Mouse (Mus musculus) ZHBTc4 (cell line): Measurements from ENCODE around the gene Celsr3.
A peak's percentile ranks its signal among the peaks of the same experiment; 100 is the strongest.

Experiments used
- DNase-seq: peaks from one replicate; pipeline ENCODE4 v3.0.0-alpha.2; 2011; ENCODE audit warnings: low read depth, low spot score

Celsr3 gene

DNA sequence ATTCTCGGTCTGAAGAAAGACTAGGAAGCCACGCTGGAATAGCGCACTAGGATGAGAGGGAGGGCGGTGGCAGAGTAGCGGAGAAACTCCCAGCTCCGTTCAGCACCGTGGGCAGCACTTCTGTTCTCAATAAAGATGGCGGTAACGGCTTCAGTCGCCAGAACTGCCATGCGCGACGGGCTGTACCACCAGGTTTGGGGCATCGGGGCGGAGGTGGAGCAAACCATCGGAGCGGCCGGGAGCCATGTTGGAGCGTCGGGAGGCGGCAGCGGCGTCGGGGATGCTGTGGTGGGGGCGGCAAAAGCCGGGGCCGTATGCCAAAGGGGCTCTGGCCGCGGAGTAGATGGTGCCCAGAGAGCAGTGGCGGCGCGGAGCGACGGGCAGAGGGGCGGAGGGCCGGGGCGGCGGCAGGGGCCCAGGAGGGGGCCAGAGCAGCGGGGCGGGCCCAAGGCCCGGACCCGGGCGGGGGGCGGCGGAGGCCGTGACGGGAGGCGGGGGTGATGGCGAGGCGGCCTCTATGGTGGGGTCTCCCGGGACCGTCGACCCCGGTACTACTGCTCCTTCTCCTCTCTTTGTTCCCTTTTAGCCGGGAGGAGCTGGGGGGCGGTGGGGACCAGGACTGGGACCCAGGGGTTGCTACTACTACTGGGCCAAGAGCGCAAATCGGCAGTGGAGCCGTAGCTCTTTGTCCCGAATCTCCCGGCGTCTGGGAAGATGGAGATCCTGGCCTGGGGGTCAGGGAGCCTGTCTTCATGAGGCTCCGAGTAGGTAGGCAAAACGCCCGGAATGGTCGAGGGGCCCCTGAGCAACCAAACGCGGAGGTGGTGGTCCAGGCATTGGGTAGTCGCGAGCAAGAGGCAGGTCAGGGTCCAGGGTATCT, at the start of gene Celsr3:
Gene Celsr3 (plus strand): TSS at position 501 of the 880 bp plus-strand sequence.
- DNase-seq, result peak; percentile 97

DNA sequence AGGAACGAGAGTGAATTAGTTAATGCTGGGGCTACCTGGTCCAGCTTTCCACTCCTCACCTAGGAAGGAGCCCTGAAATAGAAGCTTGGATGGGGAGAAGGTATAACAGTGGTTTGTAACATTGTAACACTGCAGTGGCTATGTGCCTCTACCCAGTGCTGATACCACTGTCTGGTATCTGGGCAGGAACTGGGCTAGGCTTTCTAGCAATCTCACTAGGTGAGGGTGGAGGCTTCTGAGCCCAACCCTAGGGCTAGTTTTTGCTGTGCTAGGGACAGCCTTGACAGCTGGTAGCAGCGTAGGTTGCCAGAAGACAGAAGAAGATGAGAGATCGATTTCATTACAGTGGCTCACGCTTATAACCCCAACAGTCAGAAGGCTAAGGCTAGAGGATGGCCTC, 49.5 kb upstream of the Celsr3 start:
- no peak for DNase-seq

DNA sequence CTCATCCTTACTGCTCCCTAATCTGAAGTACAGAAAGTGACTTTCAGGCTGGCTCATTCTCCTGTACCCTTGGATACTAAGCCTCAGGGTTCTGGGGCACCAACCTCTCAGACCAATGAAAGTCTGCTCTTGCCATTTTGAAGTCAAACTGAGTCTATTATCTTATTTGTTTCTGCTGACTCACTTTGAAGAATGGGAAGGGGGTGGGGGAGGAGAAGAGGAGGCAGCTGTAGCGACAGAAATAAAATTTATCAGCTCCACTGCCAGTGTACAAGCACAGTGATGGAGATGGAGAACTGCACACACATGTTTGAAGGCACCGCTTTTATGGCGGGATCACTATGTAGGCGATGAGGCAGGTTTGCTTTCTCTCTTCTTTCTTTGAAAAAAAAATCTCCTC, 48.8 kb upstream of the Celsr3 start:
- no peak for DNase-seq

DNA sequence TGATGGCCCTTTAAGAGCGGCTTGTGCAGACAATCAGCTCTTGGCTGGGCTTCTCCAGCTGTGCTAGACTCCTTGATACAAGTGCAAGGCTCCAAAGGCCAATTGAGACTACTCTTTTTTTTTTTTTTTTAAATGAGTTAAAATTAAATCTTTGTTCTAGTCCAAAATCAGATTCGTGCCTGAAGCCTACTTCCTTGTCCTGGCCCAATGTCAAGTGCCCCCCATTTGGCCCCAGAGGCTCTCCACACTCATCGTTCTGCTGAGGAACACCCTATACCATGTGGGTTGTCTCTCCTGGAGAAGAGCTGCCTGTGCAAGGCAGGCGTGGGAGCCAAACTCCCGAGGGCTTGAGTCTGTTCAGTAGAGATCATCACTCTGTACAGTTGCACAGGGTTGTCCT, 45.2 kb upstream of the Celsr3 start:
- no peak for DNase-seq

DNA sequence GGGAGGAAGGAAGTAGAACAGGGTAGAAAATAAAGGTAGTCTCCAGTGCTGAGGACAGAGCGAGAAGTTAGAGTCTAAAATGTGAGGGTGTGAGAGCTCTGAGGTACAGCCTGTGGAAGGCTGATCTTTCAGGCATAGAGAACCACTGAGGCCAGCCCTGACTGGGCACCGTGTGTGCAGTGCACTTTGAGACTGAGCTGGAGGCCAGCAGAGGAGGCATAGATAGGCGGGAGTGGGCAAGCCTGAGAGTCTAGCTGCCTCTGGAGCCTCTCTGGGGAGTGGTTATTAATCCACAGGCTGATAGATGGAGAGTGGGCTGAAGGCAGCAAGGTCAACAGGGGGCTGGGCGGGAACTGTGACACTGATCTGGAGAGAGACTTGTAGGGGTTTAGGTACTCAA, 44.2 kb upstream of the Celsr3 start:
- no peak for DNase-seq

DNA sequence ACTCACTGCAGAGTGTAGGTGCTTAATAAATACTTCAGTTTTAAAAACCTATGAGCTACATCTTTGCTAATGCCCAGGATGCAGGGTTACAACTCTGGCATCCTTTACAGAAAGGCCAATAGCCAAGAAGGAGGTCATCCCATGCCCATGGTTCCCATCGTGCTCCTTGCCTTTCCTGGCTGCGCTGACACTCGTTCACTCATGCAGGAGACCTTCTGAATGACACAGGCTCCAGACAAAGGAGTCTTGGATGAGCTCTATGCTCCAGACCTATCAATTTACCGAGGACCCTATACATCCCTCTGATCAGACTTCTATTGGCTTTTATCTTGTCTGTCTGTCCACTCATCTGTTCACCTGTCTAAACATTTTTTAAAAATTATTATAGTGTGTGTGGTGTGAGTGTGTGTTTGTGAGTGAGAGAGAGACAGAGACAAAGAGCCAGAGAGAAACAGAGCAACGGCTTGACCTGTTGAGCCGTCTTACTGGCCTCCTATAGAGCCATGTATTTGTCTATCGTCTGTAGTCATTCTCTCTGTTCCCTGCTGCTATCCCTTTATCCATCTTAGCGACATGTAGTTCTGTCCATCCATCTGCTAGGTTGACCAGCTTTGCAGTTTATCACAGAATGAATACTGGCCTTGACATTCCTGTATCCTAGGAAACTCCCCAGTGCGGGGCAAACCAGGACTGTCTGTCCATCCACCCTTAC, 43.1 kb upstream of the Celsr3 start:
- DNase-seq, result no peak

DNA sequence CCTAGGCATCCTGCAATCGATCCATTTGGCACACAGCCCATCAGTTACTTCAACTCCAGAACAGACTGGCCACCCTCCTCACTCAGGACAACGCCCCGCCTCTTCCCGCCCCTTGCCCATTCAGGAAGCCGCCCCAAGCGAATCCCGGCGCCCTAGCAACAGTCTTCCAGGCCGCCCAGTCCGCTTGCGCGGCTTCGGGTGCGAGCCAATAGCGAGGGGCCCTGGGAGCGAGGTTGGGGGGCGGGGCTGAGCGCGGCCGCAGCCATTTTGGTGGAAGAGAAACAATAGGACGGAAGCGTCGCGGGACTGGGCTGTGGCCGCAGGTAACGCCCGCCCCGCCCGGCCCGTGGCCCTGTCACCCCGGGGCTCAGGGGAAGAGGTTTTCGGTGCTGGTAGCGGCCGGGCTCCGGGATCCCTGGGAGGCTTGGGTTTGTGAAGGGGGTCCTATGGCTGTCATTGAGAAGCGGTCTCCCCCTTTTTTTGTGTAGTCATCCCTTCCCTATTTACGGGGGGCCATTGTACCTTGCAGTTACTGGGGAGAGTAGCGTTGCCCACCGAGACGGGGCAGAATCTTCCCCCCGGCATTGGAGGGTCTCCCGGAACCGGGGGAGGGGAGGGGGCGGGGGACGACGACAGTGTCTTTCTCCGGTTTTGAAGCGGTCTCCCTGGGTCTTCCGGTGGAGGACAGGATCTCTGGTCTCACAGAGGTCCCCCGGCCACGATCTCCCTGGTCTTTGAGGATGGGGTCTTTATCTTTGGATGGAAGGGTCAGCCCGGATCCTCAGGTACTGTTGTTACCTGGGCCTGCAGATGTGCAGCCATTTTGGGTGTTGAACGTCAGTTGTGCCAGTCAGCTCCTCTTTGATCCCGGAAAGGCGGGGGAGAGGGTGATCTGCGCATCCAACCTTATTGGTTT, 42.3 kb upstream of the Celsr3 start, which contains the start of gene Ip6k2:
Gene Ip6k2 (plus strand): TSS at position 249 of the 916 bp plus-strand sequence.
- peak; percentile 99 for DNase-seq

DNA sequence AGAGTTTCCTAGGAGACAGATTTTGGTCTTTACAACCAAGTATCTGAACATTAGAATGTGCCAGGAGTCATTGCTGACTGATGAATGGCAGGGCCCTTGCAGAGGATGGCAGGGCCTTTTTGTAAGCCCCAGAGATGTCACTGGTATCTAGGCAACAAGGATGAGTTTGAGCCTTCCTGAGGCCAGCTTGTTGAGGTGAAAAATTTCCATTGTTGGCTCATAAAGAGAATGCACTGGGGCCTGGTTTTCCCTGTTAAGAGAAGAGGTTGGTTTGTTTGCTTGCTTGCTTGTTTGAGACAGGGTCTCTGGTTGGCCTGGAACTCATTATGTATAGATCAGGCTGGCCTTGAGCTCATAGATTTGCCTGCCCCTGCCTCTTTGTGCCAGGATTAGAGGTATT, 40.7 kb upstream of the Celsr3 start:
- DNase-seq, result no peak

DNA sequence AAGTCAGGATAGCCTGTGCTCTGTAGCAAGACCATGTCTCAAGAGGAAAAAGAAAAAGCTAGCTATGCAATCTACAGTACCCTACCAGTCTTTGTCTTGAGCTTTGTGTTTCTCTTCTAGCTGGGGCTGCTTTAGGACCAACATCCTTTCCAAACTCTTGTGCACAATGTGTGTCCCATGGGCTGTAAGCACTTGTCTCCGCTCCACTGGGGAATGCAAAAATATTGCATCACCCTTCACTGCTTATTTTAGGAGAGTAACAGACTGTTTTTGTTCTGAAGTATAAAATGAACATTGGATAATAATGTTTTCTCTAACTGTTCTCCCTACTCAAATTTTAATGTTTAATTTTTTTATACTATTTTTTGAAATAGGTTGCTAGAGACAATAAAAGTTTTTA, 39.6 kb upstream of the Celsr3 start:
- DNase-seq, result no peak

DNA sequence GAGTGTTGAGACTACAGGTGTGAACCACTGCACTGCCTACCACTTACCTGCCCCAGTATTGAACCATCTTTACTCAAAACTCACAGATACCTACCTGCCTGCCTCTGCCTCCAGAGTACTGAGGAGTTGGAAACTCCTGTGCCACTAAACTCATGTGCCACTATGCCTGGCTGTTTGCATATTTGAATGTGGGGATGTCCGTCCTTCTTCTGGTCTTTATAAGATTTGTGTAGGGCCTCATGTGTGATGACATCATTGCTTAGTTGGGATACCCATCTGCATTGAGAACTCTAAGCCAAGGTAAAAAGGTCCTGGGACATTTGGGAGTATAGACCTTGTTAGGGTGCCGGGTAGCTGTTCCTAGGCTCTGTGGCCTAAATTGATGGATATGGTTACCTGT, 39.0 kb upstream of the Celsr3 start:
- no peak for DNase-seq

DNA sequence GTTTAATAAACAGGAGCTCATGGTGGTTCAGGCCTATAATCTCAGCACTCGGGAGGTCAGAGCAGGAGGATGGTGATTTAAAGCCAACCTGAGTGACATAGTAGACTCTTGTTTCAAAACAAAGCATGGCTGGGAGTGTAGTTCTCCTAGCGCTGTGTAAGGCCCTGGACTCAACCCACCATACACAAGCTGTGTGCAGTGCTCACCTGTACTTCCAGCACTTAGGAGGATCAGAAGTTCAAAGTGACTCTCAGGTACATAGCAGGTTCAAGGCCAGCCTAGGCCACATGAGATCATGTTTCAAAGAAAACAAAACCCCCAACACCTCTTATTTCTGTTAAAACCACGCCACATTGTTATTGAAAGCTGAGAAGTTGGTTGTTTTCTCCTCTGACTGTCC, 37.4 kb upstream of the Celsr3 start:
- no peak for DNase-seq

DNA sequence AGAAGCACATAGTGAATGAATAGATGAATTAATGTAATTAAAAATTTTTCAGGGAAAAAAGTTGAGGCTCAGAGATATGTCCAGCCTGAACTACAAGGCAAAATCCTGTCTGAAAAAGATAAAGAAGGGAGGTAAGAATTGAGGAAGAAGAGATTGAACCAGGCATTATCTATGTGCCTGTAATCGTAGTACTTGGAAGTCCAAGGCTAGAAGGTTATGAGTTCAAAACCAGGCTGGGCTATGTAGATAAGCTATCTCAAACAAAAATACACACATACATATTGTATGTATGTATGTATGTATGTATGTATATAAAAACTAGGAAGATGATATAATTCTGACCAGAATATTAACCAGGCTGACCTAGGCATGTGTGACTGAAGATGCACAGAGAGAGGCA, 33.8 kb upstream of the Celsr3 start:
- no peak for DNase-seq

DNA sequence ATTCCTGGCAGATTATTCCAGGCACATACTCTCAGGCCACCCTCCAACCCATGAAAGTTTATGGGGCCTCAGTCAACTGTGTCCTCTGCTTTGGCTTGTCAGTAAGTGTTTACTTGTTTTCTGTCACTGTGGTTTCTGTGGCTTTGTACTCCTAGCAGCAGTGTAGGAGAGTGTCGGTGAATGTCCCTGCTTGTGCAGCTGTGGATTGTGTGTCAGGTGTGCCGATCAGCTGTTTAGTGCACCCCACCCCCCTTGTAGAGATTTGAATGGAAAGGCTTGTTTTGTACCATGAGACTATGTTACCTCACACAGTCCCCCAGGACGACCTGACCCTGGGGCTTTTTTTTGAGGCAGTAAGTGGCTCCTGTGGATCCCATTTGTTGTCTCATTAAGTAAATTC, 33.4 kb upstream of the Celsr3 start:
- no peak for DNase-seq

DNA sequence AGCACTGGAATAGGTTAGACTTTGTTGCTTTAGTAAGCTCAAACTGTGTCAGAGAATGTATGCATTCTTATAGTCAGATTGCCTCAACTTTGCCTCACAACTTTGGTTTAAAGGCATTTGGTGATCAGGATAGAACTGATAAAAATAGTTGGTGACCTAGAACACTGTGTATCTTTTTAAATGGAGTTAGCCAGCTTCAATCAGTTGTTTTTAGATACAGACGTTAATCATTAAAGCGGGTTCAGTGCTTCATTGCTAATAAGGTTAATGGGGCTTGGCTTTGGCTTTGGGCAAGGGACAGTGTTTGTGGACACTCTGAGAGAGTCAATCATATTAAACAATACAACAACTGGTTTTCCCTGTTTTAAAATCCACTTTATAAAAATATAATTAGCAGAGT, 30.8 kb upstream of the Celsr3 start:
- DNase-seq, result no peak

DNA sequence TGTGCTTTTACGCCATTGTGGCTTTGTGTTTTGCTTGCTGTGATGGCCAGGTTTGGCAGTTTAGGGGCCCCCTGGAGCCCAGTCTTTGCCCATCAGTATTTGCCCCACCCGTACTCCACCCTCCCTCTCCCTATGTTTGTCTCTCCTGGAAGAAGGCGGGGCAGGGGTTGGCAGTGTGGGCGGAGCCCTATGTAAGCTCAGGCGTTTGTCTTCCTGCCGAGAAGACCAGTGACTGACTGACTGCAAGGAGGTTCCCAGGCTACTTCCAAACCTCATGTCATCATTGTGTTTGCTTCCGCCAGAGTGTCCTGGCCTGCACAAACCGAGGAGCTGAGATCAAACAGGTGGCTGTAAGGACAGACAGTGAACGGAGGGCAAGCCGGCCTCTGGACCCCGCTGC, 30.4 kb upstream of the Celsr3 start:
- DNase-seq, result peak; percentile 74

DNA sequence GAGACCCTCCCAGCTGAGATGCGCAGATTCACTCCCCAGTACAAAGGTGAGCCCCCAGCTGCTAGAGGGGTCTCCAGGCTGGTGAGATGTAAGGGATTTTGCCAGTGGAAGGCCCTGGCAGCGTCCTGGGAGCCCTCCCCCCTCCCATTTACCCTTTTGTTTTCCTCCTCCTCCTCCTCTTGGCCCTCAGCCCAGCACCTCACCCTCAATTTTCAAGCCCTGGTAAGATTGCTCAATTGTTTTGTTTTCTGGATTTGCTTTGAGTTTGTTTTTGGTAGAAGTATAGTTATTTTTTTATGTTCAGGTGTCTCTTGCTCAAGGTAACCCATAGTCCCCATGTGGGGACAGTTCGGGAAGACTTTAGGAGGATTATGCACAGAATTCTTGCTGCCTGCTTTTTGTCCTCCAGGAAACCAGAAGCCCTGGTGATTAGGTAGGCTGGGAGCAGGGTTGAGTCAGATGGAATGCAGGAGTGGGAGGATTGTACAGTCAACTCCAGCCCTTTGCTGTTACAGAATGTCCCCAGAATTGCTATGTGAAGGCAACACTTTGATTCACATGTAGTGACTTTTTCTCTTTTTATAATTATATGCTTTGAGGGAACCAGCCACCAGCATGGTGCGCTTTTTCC, 29.7 kb upstream of the Celsr3 start:
- no peak for DNase-seq

DNA sequence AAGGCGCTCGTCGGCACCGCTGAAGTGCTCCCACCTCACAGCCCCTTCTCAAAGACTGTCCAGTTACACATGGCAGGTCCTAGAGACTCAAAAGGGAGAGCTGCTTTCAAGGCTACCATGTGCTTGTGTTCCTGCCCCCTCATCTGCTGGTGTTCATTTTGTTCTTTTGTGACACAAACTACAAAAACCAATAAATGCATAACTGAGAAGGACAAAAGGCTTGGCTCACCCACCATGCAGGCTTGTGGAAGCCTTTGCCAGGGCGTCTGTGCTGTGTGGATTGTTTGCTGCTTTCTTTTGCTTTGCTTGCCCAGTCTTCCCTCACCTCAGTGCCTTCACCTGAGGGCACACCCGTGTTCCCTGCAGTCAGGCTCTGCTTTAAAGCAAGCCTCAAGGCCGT, 28.6 kb upstream of the Celsr3 start:
- DNase-seq, result no peak

DNA sequence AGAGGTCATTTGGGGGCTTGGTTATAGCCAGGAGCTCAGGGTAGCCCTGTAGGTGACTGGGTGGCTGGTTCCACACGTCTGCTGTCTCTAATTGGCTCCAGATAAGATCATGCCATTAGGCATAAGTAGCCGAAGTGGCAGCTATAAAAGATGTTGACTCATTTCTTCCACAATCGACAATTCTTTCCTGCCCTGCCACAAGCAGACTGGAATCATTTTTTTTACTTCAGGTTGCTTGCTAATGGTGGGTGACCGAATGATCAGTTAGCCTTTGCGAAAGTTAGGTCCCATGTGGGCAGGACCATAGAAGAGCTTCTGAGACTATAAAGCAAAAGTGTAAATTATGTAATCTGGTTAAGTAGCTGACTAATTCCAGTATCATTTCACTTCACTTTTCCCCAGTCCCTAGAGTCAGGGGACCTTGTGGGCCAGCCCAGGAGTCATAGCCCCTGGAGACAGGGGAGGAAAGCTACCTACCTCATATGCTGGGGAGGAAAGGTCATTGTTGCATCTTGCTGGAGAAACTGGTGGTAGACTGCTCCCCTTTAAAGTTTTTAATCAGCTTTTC, 27.5 kb upstream of the Celsr3 start:
- no peak for DNase-seq

DNA sequence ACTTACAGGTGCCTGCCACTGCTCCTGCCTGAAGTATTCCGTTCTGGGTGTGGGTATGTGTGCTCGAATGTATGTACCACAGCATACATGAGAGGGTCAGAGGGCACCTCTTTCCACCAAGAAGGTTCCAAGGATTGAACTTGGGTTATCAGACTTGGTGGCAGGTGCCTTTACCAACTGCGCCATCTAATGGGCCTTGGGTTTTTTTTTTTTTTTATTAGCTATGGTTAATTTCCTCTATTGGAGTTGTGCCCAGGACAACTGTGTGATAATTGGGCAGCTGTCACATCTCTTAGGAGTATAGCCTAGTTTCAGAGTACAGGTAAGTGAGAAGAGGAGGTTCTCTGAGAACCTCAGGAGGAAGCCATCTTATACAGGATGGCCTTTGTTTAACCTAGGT, 26.6 kb upstream of the Celsr3 start:
- no peak for DNase-seq

DNA sequence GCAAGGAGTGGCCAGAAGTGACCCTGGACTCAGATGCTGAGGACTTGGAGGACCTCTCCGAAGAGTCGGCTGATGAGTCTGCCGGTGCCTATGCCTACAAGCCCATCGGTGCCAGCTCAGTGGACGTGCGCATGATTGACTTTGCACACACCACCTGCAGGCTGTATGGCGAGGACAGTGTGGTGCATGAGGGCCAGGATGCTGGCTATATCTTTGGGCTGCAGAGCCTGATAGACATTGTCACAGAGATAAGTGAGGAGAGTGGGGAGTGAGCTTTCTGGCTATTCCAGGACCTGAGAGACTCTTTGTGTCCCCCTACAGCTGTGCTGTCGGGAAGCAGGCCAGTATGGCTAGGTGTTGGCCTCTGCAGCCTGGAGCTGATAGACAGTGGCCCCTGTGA, 20.4 kb upstream of the Celsr3 start:
- no peak for DNase-seq

DNA sequence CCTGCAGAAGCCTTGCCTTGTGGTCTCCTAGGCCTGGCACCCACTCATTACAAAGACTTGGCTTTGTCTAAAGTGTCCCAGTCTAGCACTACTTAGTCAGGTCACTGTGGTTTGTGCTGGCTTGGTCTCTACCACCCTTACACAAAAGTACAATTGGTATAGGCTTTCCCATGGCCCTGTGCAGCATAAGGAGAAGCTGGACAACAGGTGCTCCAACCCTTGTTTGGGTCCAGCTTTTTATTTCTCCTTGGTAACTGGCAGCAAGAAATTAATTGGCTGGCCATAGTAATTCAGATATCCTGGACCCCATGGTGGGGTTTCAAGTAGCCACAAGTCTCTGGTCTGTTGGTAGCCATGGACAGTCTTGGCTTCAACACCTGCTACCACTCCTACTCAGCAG, 19.7 kb upstream of the Celsr3 start:
- DNase-seq, result no peak
